Mouse (Mus musculus): Measurements from ENCODE around the gene Itfg2. TPM values are rescaled to one million over a fixed set of nuclear protein-coding genes. Genes with fewer than 3 reads are reported as not detected.
"Not testable (repeated sequence)": the region's sequence is repeated elsewhere in the genome, so short reads cannot be mapped to it uniquely, and the experiment has no call there.

Itfg2 gene
- total RNA-seq, 2 experiments from 2014 or later, result 27.8 to 34.2 TPM

DNA sequence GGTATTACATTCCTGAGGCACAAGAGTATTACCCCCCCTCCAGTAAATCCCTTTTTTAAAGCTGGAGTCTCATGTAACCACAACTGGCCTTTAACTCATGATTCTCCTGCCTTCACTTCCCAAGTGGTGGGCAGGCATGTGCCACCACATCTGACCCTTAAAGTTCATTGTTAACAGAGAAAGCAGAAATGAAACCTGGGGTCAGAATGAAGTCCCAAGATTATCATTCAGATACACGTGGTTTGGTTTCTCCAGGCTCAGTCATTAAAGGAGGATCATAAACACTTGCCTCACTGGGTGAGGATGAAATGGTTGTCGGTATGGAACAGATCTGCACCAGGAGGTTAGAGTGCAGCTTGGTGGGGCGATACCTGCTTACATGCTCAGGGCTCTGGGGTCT is 43.5 kb downstream of the Itfg2 start:
- DNase-seq, result no peak

GRCm38 (mm10) chr6:128380594-128381167 is 44.0 kb downstream of the Itfg2 start:
- DNase-seq, result not testable (repeated sequence)

GRCm38 (mm10) chr6:128379636-128380035 is 45.1 kb downstream of the Itfg2 start:
- DNase-seq, result no peak

DNA sequence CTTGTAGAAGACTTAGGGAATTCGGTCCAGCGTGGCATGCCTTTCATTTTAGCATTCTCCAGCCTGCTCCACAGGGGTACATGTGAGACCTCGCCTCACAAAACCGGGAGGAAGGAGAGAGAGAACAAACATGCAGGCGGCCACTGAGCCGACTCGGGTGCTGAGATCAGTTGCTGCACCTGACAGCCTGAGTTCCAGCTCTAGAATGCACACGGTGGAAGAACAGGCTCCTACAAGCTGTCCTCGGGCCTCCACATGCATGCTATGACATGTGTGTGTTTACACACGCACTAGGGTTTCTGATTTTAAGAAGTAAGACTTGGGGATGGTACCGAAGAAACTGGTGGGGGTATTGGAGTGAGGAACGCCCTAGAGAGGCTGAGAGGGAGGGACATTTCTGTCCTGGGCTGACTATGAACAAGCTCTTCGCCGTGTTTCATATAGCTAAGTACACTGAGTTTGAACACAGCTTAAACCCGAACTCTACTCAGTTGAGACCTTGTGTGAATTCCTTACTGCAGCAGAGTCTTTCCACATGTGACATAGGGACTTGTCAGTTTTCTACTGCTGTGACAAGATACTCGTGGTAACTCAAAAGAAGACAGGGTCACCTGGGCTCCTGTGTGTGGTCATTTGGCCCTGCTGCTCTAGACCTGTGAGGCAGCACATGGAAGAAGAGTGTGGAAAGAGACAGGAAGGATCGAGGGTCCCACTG is 48.2 kb downstream of the Itfg2 start:
- no peak for DNase-seq

DNA sequence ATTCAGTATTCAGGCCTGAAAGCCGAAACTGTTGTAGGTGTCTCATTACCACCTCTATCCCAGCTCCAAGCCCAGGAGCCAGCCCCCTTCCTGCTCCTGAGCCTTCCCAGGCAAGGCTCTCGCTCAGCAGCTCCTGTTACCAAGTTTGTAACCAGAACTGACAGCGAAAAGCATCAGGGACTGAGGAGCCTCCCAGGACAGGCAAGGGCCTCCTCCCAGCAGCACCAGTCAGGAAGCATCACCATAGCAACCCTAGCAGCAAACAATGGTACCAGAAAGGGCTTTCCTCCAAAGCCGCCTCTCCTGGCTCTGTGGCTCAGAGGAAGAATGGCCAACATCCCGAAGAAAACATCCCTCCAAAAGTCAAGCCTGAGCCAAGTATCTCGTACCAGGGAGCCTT is 49.5 kb downstream of the Itfg2 start, which contains the start of the genes Tex52 and Gm44596:
Gene Tex52, plus strand, starts transcription at position 265 of the 400 bp plus-strand sequence.
Gene Gm44596, plus strand, starts transcription at position 312 of the 400 bp plus-strand sequence.
- peak; percentile 33 for DNase-seq

GRCm38 (mm10) chr6:128370040-128370439 is 54.7 kb downstream of the Itfg2 start:
- DNase-seq, result no peak

DNA sequence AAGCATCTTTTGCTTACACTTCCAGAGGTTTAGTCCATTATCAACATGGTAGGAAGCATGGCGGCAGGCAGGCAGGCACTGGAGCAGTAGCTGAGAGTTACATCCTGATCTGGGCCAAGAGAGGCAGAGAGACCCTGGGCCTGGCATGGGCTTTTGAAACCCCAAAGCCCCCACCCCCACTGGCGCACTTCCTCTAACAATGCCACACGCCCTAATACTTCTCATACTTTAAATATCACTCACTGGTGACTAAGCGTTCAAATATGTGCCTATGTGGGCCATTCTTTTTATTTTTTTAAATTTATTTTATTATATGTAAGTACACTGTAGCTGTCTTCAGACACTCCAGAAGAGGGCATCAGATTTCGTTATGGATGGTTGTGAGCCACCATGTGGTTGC is 58.3 kb downstream of the Itfg2 start:
- DNase-seq, result no peak

DNA sequence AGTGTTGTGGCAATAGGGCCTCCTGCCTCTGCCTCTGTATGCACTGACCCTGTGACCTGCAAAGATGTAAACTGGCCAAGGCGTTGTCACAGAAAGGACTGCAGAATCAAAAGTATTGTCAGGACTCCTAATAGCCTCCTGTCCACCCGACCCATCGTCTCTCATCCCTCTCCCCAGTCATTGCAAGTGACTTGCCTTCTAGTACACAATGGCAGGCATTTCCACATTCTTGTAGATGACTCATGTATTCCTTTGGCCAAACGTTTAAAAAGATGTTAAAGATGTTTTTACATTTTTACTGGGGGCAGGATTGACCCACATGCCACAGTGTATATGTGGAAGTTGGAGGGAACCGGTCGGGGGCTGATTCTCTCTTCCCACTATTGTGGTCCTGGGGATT is 60.0 kb downstream of the Itfg2 start:
- no peak for DNase-seq

DNA sequence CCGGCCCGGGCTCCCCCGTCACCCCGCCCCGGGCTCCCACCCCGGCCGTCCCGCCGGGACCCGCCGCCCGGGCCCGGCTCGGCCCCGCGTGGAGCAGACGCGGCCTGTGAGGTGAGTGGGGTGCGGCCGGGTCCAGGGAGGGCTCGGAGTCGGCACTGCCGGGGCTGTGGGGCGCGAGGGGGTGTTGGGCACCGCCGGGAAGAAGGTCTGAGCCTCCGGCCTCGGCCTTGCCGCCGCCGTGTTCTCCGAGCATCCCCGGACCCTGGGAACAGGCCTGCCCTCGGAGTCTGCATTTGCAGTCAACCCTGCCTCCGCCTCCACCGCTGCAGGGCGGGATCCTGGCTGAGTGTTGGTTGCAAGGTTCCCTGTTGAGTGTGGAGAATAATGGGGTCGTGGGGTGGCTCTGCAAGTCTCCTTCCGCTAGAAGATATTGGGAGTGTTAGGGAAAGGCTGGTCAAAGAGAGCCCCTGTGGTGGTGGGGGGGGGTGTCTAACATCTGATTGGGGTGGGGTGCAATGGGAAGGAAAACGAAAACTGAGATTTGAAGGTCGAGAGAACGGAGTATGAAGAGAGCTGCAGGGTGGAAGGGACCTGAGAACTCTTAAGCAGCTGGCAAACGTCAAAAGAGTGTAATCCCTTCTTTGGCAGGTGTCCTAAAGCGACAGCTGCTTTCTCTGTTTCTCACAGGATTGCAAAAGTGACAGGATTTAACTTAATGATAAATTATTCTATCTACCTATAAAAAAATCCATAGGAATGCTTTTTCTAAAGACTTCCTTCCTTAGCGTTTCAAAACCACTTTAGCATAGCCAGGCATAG is 61.5 kb downstream of the Itfg2 start:
- DNase-seq, result no peak

DNA sequence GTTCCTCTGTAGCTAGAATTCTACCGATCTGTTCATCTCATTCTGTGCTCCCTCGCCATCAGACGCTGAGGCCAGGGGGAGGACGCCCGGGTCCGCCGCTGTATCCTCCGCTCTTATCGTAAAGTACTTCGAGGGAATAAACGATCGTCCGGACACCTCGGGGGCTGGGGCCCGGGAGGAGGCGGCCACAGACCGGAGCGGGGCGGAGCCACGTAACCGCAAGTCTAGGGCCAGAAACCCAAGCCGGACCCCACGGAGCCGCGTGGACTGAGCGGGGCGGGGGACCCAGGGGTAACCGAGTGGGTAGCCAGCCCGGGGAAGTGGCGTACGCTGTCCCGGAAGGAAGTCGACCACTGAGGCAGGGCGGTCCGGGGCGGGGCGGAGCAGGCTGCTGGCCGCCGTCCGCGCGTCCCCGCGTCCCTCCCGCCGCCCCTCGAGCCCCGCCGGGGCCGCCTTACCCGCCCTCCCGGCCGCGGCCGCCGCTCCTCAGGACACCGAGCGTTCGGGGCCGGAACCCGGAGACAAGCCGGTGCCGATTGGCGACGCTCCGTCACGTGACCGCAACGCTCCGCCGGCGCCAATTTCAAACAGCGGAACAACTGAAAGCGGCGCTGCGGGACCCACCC is 62.2 kb downstream of the Itfg2 start, which contains the start of the genes Rhno1 and Foxm1:
Gene Rhno1, minus strand, starts transcription at position 531 of the 626 bp plus-strand sequence.
Gene Foxm1, plus strand, starts transcription at position 587 of the 626 bp plus-strand sequence.
- DNase-seq, result peak; percentile 90

DNA sequence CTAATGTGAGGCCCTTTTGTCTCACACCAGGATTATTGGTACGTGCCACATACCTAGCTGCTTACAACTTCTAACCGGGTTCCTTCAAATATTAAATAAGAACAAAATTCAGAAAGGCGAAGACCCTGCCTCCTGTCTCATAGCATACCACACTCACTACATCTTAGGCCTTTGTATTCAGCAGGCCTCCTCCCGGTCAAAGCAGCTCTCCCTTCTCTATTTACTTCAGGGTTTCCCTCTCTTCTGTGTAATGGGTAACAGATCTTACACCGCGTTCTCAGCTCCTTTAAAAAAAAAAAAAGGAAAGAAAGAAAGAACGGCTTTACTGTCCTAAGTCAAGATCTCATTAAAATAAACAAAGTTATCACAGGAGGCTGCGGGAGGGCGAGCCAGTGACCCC is 62.8 kb downstream of the Itfg2 start:
- DNase-seq, result no peak

Other genes with a start within 250 kb of the Itfg2 start
- 1 to 10 TPM; 6.2 to 6.9 TPM for gene Tead4, start 124.1 kb downstream of the Itfg2 start, total RNA-seq (2021)
- gene Tulp3, start 69.1 kb downstream of the Itfg2 start, total RNA-seq (2021), result 10 to 100 TPM; 10.9 to 11.4 TPM
- gene Rhno1, start 62.0 kb downstream of the Itfg2 start, total RNA-seq (2021), result 10 to 100 TPM; 25.7 to 26.8 TPM
- 10 to 100 TPM; 42.0 to 48.9 TPM for gene Foxm1, start 62.0 kb downstream of the Itfg2 start, total RNA-seq (2021)
- gene Tex52, start 49.5 kb downstream of the Itfg2 start, total RNA-seq (2021), result not detected
- not detected for gene Gm44596, start 49.4 kb downstream of the Itfg2 start, total RNA-seq (2021)
- gene Nrip2, start 25.6 kb downstream of the Itfg2 start, total RNA-seq (2021), result 1 to 10 TPM; 1.5 to 1.8 TPM
- gene Fkbp4, start 13.7 kb upstream of the Itfg2 start, total RNA-seq (2021), result 100 to 1,000 TPM; 199 to 200 TPM
- gene Pzp, start 101.8 kb upstream of the Itfg2 start, total RNA-seq (2021), result 1 to 10 TPM; 1.1 to 2.9 TPM
- under 1 TPM in 1 of 2 experiments, not detected in 1; 0.11 TPM for gene A2ml1, start 156.7 kb upstream of the Itfg2 start, total RNA-seq (2021)
- gene Klrb1a, start 198.6 kb upstream of the Itfg2 start, total RNA-seq (2021), result not detected
- gene Clec2h, start 237.5 kb upstream of the Itfg2 start, total RNA-seq (2021), result not detected